Mouse (Mus musculus) G1E (cell line): ENCODE results near the gene Bcl2l11. TPM values are rescaled to one million over a fixed set of nuclear protein-coding genes. Genes with fewer than 3 reads are reported as not detected.

Experiments
- ATAC-seq: 2 replicates; pipeline ENCODE4 v1.8.0; 2016; ENCODE audit warnings: mild to moderate bottlenecking; ENCODE audit not compliant: insufficient number of reproducible peaks, poor library complexity, low FRiP score, severe bottlenecking; ENCODE audit errors: extremely low read depth
- DNase-seq: peaks from one replicate; pipeline ENCODE4 v3.0.0; 2012; ENCODE audit warnings: low spot score
- H3K27me3 ChIP-seq: 2 replicates; pipeline ENCODE4 v1.6.1; 2012; ENCODE audit warnings: mild to moderate bottlenecking, low read length, inconsistent platforms; ENCODE audit not compliant: insufficient read depth
- H3K36me3 ChIP-seq: replicated peaks from 2 replicates; pipeline ENCODE3; 2012; ENCODE audit warnings: mild to moderate bottlenecking, inconsistent platforms
- H3K4me1 ChIP-seq: 2 replicates; pipeline ENCODE4 v1.6.1; 2012; ENCODE audit warnings: low read depth, low read length, inconsistent platforms, mixed read lengths; ENCODE audit not compliant: insufficient read depth
- H3K4me3 ChIP-seq: 2 replicates; pipeline ENCODE4 v1.5.1; 2012; ENCODE audit warnings: low read depth, mild to moderate bottlenecking, inconsistent platforms, low read length, moderate library complexity, mixed read lengths
- H3K9me3 ChIP-seq: replicated peaks from 2 replicates; pipeline ENCODE4 v1.6.1; 2012; ENCODE audit warnings: inconsistent platforms
- CTCF ChIP-seq: IDR thresholded peaks from 2 replicates; pipeline ENCODE4 v1.5.1; 2012; ENCODE audit warnings: low read depth, low read length, inconsistent platforms, mixed read lengths
- GATA1 ChIP-seq: IDR thresholded peaks from 2 replicates; pipeline ENCODE4 v1.6.1; 2012; ENCODE audit warnings: borderline replicate concordance, low read length, inconsistent platforms, mixed read lengths
- GATA2 ChIP-seq: IDR thresholded peaks from 2 replicates; pipeline ENCODE4 v1.6.1; 2012; ENCODE audit warnings: low read depth, low read length, inconsistent platforms, borderline replicate concordance
- POLR2AphosphoS5 ChIP-seq: IDR thresholded peaks from 2 replicates; pipeline ENCODE4 v1.6.1; 2012; ENCODE audit warnings: low read depth, low read length, inconsistent platforms; ENCODE audit not compliant: insufficient replicate concordance
- TAL1 ChIP-seq: conservative IDR thresholded peaks from 2 replicates; pipeline ENCODE4 v1.6.1; 2012; ENCODE audit warnings: low read depth, low read length, inconsistent platforms, mixed read lengths
- polyA plus RNA-seq: library from polyadenylated mRNA; stranded (reverse); fragments of >175 nt; gene quantifications from 2 replicates; pipeline ENCODE4 v1.2.3, GENCODE M21; 2012
- total RNA-seq, 2 experiments: library from RNA; stranded (forward) in 1 of 2; stranded (reverse) in 1 of 2; fragments of 200-1000 nt in 1 of 2; fragments of >200 nt in 1 of 2; fragmentation: Nextera tagmentation in 1 of 2; gene quantifications; 2 replicates each; pipeline ENCODE4 v1.2.3; 2014 to 2017

The Bcl2l11 gene
- total and polyA plus RNA-seq, 3 experiments: 18.4 to 39.7 (median 34.5) TPM

DNA sequence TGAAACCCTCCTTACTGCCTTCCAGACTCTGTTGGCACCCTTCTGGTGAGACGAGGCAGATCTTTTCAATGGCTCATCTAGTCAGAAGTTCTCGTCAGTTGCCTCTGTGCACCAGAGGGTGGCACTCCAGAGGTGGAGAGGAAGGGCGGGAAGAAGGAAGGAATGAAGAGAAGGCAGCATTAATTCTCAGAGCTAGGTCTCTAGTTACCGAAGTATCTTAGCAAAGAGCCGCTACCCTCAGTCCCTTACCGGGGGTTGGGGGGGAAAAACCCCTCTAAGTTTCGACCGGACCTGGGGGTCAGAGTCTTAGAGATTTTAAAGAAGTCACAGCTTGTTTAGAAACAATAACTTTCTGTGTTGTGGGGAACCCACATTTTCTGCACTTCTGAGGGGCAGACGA lies 3.3 kb upstream of the Bcl2l11 start:
- Histone ChIP-seq H3K4me1 (peaks cover 41% of the 10 kb centered on the region), H3K9me3 (no peaks in the 10 kb centered on the region), H3K4me3 (no peak overlapping the region), H3K27me3 (peaks cover 52% of the 10 kb centered on the region), H3K36me3 (no peaks in the 10 kb centered on the region)
- DNase-seq (no peak), ATAC-seq (no peak)
- TF ChIP-seq POLR2AphosphoS5 (no peak), CTCF (0 out of 2 replicates have a peak, but pooled peaks have one; percentile 8), GATA2 (no peak)

GRCm38 (mm10) chr2:128122891-128123771 lies 2.7 kb upstream of the Bcl2l11 start:
- H3K27me3 ChIP-seq: peaks cover 52% of the 10 kb centered on the region
- DNase-seq (no peak), ATAC-seq (no peak)
- H3K4me1 ChIP-seq: peaks cover 44% of the 10 kb centered on the region
- no peaks in the 10 kb centered on the region for H3K9me3 ChIP-seq
- no peak overlapping the region for H3K4me3 ChIP-seq
- TF ChIP-seq GATA1 (no peak), TAL1 (no peak)
- no peaks in the 10 kb centered on the region for H3K36me3 ChIP-seq

DNA sequence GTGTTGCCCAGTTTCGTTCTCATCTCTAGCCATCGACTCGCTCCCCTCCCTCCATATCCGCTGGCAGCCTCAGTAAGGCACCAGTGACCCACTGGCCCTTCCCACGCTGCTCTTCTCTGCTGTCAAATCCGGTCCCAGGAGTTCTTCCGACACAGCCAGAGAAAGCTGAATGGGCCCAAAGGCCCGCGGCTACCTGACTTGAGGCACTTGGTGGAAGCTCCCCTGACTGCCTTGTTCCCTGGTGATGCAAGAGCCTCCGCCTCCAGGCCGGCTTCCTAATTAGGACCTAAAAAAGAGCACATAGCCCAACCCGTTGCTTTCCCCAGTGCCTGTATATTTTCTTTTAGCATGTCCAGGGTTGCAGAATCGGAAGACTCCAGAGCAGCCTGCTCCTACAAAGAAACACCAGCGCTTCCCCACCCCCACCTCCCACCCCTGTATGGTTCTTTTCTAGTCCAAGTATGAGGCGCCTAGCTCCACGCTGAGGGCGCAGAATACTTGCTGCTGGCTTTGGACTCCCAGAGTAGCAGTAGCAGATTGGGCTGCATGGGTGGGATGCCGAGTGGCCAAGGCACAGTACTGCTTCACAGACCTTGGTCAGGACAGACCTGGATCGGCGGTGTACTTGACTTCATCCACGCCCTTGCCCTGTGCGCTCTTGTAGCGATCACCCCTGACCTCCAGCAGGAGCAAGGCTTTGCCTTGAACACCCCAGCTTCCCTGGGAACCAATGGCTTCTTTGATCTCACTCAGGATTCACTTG lies 1.7 kb upstream of the Bcl2l11 start:
- no peak for ATAC-seq
- Histone ChIP-seq H3K27me3 (peaks cover 49% of the 10 kb centered on the region), H3K4me3 (no peak overlapping the region), H3K36me3 (peaks cover 6% of the 10 kb centered on the region), H3K4me1 (peaks cover 52% of the 10 kb centered on the region), H3K9me3 (no peaks in the 10 kb centered on the region)
- DNase-seq: no peak
- TF ChIP-seq POLR2AphosphoS5 (no peak), GATA2 (no peak), CTCF (no peak), TAL1 (no peak), GATA1 (no peak)

DNA sequence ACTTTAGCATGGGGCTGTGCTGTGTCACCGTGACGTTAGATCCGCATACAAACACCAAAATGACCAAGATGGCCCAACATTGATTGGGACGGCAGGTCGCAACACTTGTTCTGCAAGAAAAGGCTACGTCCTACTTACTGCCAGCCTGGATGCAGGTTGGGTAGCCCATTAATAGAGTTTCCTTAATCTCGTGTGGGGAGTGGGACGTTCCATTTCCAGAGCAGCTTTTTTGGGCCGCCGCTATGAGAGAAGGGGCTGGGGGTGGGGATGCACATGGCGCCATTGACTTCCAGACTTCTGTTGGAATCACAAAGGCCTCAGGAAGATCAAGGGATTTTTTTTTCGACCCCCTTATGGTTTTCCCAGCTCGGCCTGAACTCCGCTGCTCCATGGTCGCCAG lies 1.1 kb upstream of the Bcl2l11 start:
- peaks cover 54% of the 10 kb centered on the region for H3K4me1 ChIP-seq
- DNase-seq (no peak), ATAC-seq (no peak)
- peaks cover 45% of the 10 kb centered on the region for H3K27me3 ChIP-seq
- no peak for TF ChIP-seq GATA1
- TF ChIP-seq CTCF: no peak
- no peak for TF ChIP-seq POLR2AphosphoS5
- no peak for TF ChIP-seq GATA2
- TF ChIP-seq TAL1: no peak
- H3K4me3 ChIP-seq: peak overlapping the region; percentile 90; the same call in 1 of the 2 replicates
- peaks cover 9% of the 10 kb centered on the region for H3K36me3 ChIP-seq
- H3K9me3 ChIP-seq: no peaks in the 10 kb centered on the region

DNA sequence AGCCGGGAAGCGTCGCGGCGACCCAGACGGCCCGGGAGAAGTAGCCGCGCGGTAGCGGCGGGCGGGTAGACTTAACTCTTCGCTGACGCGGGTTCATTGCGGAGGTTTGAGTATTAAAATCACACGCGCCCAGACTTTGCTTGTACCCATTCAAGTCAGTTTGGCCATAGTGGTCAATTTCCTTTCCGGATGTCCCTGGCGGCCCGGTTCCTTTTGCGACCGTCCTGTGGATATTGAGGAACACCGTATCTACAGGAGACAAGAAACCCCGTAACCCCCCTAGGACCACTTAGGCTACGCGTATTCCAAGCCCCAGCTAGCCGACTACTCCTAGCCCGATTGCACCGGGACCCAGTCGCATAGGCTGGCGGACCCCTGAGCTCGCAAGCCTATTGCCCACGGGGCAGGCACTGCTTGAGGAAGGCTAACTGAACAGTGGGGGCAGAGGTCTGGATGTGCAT lies 783 bp downstream of the Bcl2l11 start:
- peaks cover 29% of the 10 kb centered on the region for H3K27me3 ChIP-seq

DNA sequence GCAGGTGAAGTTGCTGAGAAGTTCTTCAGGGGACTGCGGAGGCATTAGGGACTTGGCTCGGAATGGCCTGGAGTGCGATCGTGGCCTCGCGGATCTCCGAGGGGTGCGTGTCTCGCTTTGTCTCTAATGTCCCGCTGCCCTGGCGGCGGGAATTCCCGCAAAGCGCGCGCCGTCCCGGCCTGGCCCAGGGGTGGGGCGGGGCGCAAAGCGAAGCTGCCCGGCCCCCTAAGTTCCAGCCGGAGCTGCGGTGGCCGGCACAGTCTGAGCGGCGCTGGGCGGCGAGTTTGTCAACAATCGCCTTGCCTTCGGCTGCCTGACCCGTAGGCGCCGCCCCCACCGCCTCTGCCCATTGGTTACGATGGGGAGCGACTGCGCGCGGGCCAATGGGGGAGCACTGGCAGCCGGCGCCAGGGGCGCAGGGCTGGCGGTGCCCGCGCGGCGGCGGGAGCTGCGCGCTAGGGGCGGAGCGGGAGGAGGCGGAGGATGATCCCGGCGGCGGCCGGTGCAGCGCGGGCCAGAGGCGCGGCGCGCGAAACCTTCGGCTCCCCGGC lies 1.4 kb downstream of the Bcl2l11 start:
- peak; percentile 67 for ATAC-seq
- peak overlapping the region; percentile 90 for H3K4me3 ChIP-seq
- peaks cover 54% of the 10 kb centered on the region for H3K4me1 ChIP-seq
- H3K36me3 ChIP-seq: peaks cover 31% of the 10 kb centered on the region
- peaks cover 28% of the 10 kb centered on the region for H3K27me3 ChIP-seq
- no peaks in the 10 kb centered on the region for H3K9me3 ChIP-seq
- peak; percentile 99 for DNase-seq
- TF ChIP-seq POLR2AphosphoS5 (no peak), CTCF (no peak), TAL1 (no peak), GATA1 (no peak), GATA2 (no peak)

More for the DNA sequence above, 783 bp downstream of the Bcl2l11 start:
- H3K36me3 ChIP-seq: peaks cover 28% of the 10 kb centered on the region
- DNase-seq (peak; percentile 32), ATAC-seq (no peak)
- no peak for TF ChIP-seq CTCF
- TF ChIP-seq GATA1: no peak
- no peak for TF ChIP-seq TAL1
- TF ChIP-seq POLR2AphosphoS5: no peak
- TF ChIP-seq GATA2: no peak
- peak overlapping the region; percentile 90 for H3K4me3 ChIP-seq
- peaks cover 51% of the 10 kb centered on the region for H3K4me1 ChIP-seq
- H3K9me3 ChIP-seq: no peaks in the 10 kb centered on the region
